13 mouse cellular contexts compared by ENCODE assay signal in the genomic region with DNA sequence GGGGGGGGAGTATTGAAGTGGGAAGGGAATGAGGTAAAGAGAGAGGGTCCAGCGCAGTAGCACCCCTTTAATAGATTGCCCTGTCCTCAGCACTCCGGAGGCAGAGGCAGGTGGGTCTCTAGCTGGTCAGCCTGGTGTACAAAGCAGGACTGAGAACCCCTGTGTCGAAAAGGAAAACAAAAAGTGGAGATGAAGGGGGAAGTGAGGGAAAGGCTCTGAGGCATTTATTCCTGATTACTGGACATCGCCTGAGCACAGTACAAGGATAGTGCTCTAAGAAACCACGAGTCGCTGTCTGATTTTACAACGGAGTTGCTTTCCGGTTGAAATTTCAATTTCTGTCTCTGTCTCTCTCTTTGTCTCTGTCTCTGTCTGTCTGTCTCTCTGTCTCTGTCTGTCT. TPM values are rescaled to one million over a fixed set of nuclear protein-coding genes. Genes with fewer than 3 reads are reported as not detected.
A peak's percentile ranks its signal among the peaks of the same experiment; 100 is the strongest.
DNase-seq lines count a peak whose midpoint lies in the region; ATAC-seq lines count a peak whose summit lies in the region.
"Had no signal": no experiment of that assay in that cellular context is flagged by ENCODE, and none has a peak within 500 bp of the region (broad histone marks: within the 10 kb centered on the region; RNA-seq: fewer than 3 reads in every experiment).

No protein-coding gene starts in this region.

- DNase-seq in embryo, embryonic 9.5 days (ENCODE audit: extremely low spot score), result peak; percentile 17
- DNase-seq in embryo, embryonic 10 days (ENCODE audit: low spot score), result no peak
- no peak for DNase-seq in kidney, adult 9 months
- DNase-seq in embryonic facial prominence, embryonic 10.5 days (ENCODE audit: low spot score), result peak; percentile 20
- no peak for DNase-seq in right cerebral cortex, postnatal 25 days
- DNase-seq in urinary bladder, postnatal 10 days (ENCODE audit: low spot score), result no peak
- DNase-seq: gastrocnemius, postnatal 25 days; left cerebral cortex, postnatal 4 days had no signal

- 8% methylated on average over 8 of the region's 8 CpGs for WGBS in kidney, embryonic 15.5 days
- 6% methylated on average over 8 of the region's 8 CpGs for WGBS in embryonic facial prominence, embryonic 10.5 days
- 8% methylated on average over 8 of the region's 8 CpGs for WGBS in midbrain, embryonic 13.5 days

- peak overlapping the region; percentile 54 for H3K4me2 ChIP-seq in kidney, embryonic 15.5 days
- peak overlapping the region; percentile 45 for H3K4me2 ChIP-seq in midbrain, embryonic 13.5 days (replicated peaks)

- no peak for ATAC-seq in kidney, embryonic 15.5 days (replicated peaks; ENCODE audit: low FRiP score)
- no peak for ATAC-seq in midbrain, embryonic 13.5 days
- ATAC-seq: forebrain, embryonic 14.5 days had no signal

- no peaks in the 10 kb centered on the region for H3K9me3 ChIP-seq in kidney, embryonic 15.5 days (replicated peaks)
- no peaks in the 10 kb centered on the region for H3K9me3 ChIP-seq in embryonic facial prominence, embryonic 10.5 days
- H3K9me3 ChIP-seq in midbrain, embryonic 13.5 days, result no peaks in the 10 kb centered on the region
- H3K9me3 ChIP-seq: intestine, embryonic 15.5 days; neural tube, embryonic 12.5 days had no signal

- H3K27me3 ChIP-seq in kidney, embryonic 15.5 days, result peaks cover 95% of the 10 kb centered on the region
- peaks cover 98% of the 10 kb centered on the region for H3K27me3 ChIP-seq in embryonic facial prominence, embryonic 10.5 days (replicated peaks; ENCODE audit: low read depth, poor library complexity, severe bottlenecking)
- H3K27me3 ChIP-seq in midbrain, embryonic 13.5 days, result peaks cover 96% of the 10 kb centered on the region

- H3K27ac ChIP-seq in kidney, embryonic 15.5 days, result peak overlapping the region; percentile 55; the same call in 1 of the 2 replicates
- no peak overlapping the region for H3K27ac ChIP-seq in embryonic facial prominence, embryonic 10.5 days (replicated peaks)
- no peak overlapping the region for H3K27ac ChIP-seq in midbrain, embryonic 13.5 days
- H3K27ac ChIP-seq: intestine, embryonic 15.5 days; neural tube, embryonic 12.5 days had no signal

- no peak overlapping the region for H3K9ac ChIP-seq in kidney, embryonic 15.5 days
- no peak overlapping the region for H3K9ac ChIP-seq in midbrain, embryonic 13.5 days (replicated peaks)
- H3K9ac ChIP-seq: intestine, embryonic 15.5 days; neural tube, embryonic 12.5 days had no signal

- peaks cover 16% of the 10 kb centered on the region for H3K4me1 ChIP-seq in kidney, embryonic 15.5 days
- peaks cover 22% of the 10 kb centered on the region for H3K4me1 ChIP-seq in embryonic facial prominence, embryonic 10.5 days
- H3K4me1 ChIP-seq in midbrain, embryonic 13.5 days (replicated peaks), result peaks cover 13% of the 10 kb centered on the region

- H3K4me3 ChIP-seq in kidney, embryonic 15.5 days (replicated peaks), result peak overlapping the region; percentile 55
- peak overlapping the region; percentile 46 for H3K4me3 ChIP-seq in embryonic facial prominence, embryonic 10.5 days
- H3K4me3 ChIP-seq in midbrain, embryonic 13.5 days (replicated peaks), result peak overlapping the region; percentile 48; the same call in 1 of the 2 replicates
- H3K4me3 ChIP-seq: neural tube, embryonic 12.5 days had no signal

- no peaks in the 10 kb centered on the region for H3K36me3 ChIP-seq in kidney, embryonic 15.5 days
- no peaks in the 10 kb centered on the region for H3K36me3 ChIP-seq in embryonic facial prominence, embryonic 10.5 days (replicated peaks)
- H3K36me3 ChIP-seq in midbrain, embryonic 13.5 days, result no peaks in the 10 kb centered on the region
- H3K36me3 ChIP-seq: intestine, embryonic 15.5 days; neural tube, embryonic 12.5 days had no signal

RNA-seq across cellular contexts. Expression of a gene that starts 0.4 kb away (rescaled TPM):
- 98.5 and 108 TPM in 2 replicates for polyA plus RNA-seq in kidney, embryonic 15.5 days (2015; fragmentation: Nextera tagmentation; extraction: Ambion mirVana)
- 24.5 and 29.1 TPM in 2 replicates for polyA plus RNA-seq in embryonic facial prominence, embryonic 10.5 days (2016; fragmentation: Nextera tagmentation; extraction: Ambion mirVana)
- 94.8 and 119 TPM in 2 replicates for polyA plus RNA-seq in midbrain, embryonic 13.5 days (2015; fragmentation: Nextera tagmentation; extraction: Ambion mirVana)

RNA-seq across cellular contexts. Expression of a gene that starts 0.9 kb away (rescaled TPM):
- 4.9 and 6.2 TPM in 2 replicates for polyA plus RNA-seq in kidney, embryonic 15.5 days (2015; fragmentation: Nextera tagmentation; extraction: Ambion mirVana)
- 0.82 TPM in 1 of 2 replicates, not detected in the other for polyA plus RNA-seq in embryonic facial prominence, embryonic 10.5 days (2016; fragmentation: Nextera tagmentation; extraction: Ambion mirVana)
- 3.5 and 5.3 TPM in 2 replicates for polyA plus RNA-seq in midbrain, embryonic 13.5 days (2015; fragmentation: Nextera tagmentation; extraction: Ambion mirVana)
- polyA plus RNA-seq: intestine, embryonic 15.5 days had no signal

RNA-seq across cellular contexts. Expression of a gene that starts 9.2 kb away (rescaled TPM):
- 2.8 and 3.0 TPM in 2 replicates for polyA plus RNA-seq in kidney, embryonic 15.5 days (2015; fragmentation: Nextera tagmentation; extraction: Ambion mirVana)
- polyA plus RNA-seq in embryonic facial prominence, embryonic 10.5 days (2016; fragmentation: Nextera tagmentation; extraction: Ambion mirVana), result 2.3 TPM in 2 replicates
- 1.7 and 3.9 TPM in 2 replicates for polyA plus RNA-seq in midbrain, embryonic 13.5 days (2015; fragmentation: Nextera tagmentation; extraction: Ambion mirVana)
- polyA plus RNA-seq: forebrain, embryonic 14.5 days; intestine, embryonic 15.5 days had no signal

Comparison
In these comparisons a context has a peak if more than half of its experiments do, and no peak if none do; other contexts are left out.
1. DNase-seq: peak in embryo, embryonic 9.5 days (single experiment) and embryonic facial prominence, embryonic 10.5 days (single experiment); none in embryo, embryonic 10 days (single experiment), kidney, adult 9 months (single experiment), right cerebral cortex, postnatal 25 days (single experiment) and urinary bladder, postnatal 10 days (single experiment).
2. Peak in every context shown above with its lines, with median percentiles within 50 percentile points of each other: H3K4me3 ChIP-seq.